Mouse (Mus musculus) skeletal muscle tissue, adult 2 months (tissue): Measurements from ENCODE around the gene Tbcd.
A peak's percentile ranks its signal among the peaks of the same experiment; 100 is the strongest.
"Not testable (repeated sequence)": the region's sequence is repeated elsewhere in the genome, so short reads cannot be mapped to it uniquely, and the experiment has no call there.

Experiments
- DNase-seq: peaks from one replicate; pipeline ENCODE4 v3.0.0-alpha.2; 2012; ENCODE audit warnings: low read depth, low spot score

The Tbcd gene

GRCm38 (mm10) chr11:121652547-121653305 is 201.0 kb downstream of the Tbcd start:
- DNase-seq, result peak; percentile 38

- no peak for DNase-seq
Measured at GRCm38 (mm10) chr11:121653631-121654030, 201.9 kb downstream of the Tbcd start.

- DNase-seq, result no peak
Measured at GRCm38 (mm10) chr11:121654406-121654945, 202.7 kb downstream of the Tbcd start.

GRCm38 (mm10) chr11:121655166-121655806 is 203.5 kb downstream of the Tbcd start:
- no peak for DNase-seq

- DNase-seq, result no peak
Measured at GRCm38 (mm10) chr11:121655807-121656511, 204.2 kb downstream of the Tbcd start.

- DNase-seq, result no peak
Measured at GRCm38 (mm10) chr11:121658151-121658550, 206.4 kb downstream of the Tbcd start.

GRCm38 (mm10) chr11:121660604-121661003 is 208.9 kb downstream of the Tbcd start:
- DNase-seq, result not testable (repeated sequence)

GRCm38 (mm10) chr11:121661116-121661515 is 209.4 kb downstream of the Tbcd start:
- no peak for DNase-seq
